Mouse (Mus musculus) hindbrain, embryonic 15.5 days (tissue): Measurements from ENCODE around the gene Enah. TPM values are rescaled to one million over a fixed set of nuclear protein-coding genes. Genes with fewer than 3 reads are reported as not detected.
A peak's percentile ranks its signal among the peaks of the same experiment; 100 is the strongest.

Experiments
- ATAC-seq: fragments of 200-750 bp; cut with Nextera tagmentation; 2 replicates; pipeline ENCODE4 v1.8.0; 2017; ENCODE audit warnings: low read depth, moderate number of reproducible peaks, moderate TSS enrichment; ENCODE audit not compliant: low FRiP score
- H3K27ac ChIP-seq: fragments of 300-500 bp; sonication (generic); replicated peaks from 2 replicates; pipeline ENCODE4 v1.5.1; 2015; ENCODE audit warnings: mild to moderate bottlenecking, inconsistent platforms
- H3K27me3 ChIP-seq: fragments of 300-500 bp; sonication (generic); 2 replicates; pipeline ENCODE4 v1.6.1; 2015; ENCODE audit warnings: control low read depth, inconsistent platforms
- H3K36me3 ChIP-seq: fragments of 300-500 bp; sonication (generic); 2 replicates; pipeline ENCODE4 v1.6.1; 2015; ENCODE audit warnings: control low read depth, inconsistent platforms
- H3K4me1 ChIP-seq: fragments of 300-500 bp; sonication (generic); replicated peaks from 2 replicates; pipeline ENCODE4 v1.6.1; 2015; ENCODE audit warnings: control low read depth, inconsistent platforms
- H3K4me2 ChIP-seq: fragments of 300-500 bp; sonication (generic); 2 replicates; pipeline ENCODE4 v1.6.1; 2015; ENCODE audit warnings: moderate library complexity, mild to moderate bottlenecking, inconsistent platforms
- H3K4me3 ChIP-seq: fragments of 300-500 bp; sonication (generic); 2 replicates; pipeline ENCODE4 v1.5.1; 2015; ENCODE audit warnings: mild to moderate bottlenecking, inconsistent platforms
- H3K9ac ChIP-seq: fragments of 300-500 bp; sonication (generic); 2 replicates; pipeline ENCODE4 v1.6.1; 2015; ENCODE audit warnings: inconsistent platforms
- H3K9me3 ChIP-seq: fragments of 300-500 bp; sonication (generic); 2 replicates; pipeline ENCODE4 v1.6.1; 2016; ENCODE audit warnings: control low read depth, inconsistent platforms
- WGBS: fragments of 180-500 bp; shearing (Covaris S2); methylation state at CpG from one replicate; pipeline ENCODE4 v1.1.7; 2015; 5-methylcytosine and 5-hydroxymethylcytosine counted together
- polyA plus RNA-seq: library from polyadenylated mRNA; unstranded; fragments of >200 nt; fragmentation: Nextera tagmentation; extraction: Ambion mirVana; gene quantifications from 2 replicates; pipeline ENCODE4 v1.2.1, GENCODE M21; 2015

Enah gene
- 30.5 and 30.6 TPM in 2 replicates for polyA plus RNA-seq

GRCm38 (mm10) chr1:182019926-182020801 lies at the start of gene Enah:
TSS of gene Enah (minus strand) at chr1:182019990.
- H3K4me2 ChIP-seq: peak within 1 kb of the TSS; percentile 56
- under 1% methylated on average over 55 of the region's 109 CpGs for WGBS
- no peaks in the 10 kb centered on the region; the same call in 1 of the 2 replicates for H3K36me3 ChIP-seq
- peak within 1 kb of the TSS; percentile 100 for H3K27ac ChIP-seq
- no peaks in the 10 kb centered on the region for H3K27me3 ChIP-seq
- peak within 1 kb of the TSS; percentile 89 for H3K4me3 ChIP-seq
- H3K4me1 ChIP-seq: peaks cover 25% of the 10 kb centered on the region
- ATAC-seq: peak; percentile 84
- no peaks in the 10 kb centered on the region for H3K9me3 ChIP-seq
- peak within 1 kb of the TSS; percentile 98 for H3K9ac ChIP-seq

- no peak overlapping the region for H3K4me3 ChIP-seq
- H3K4me2 ChIP-seq: no peak overlapping the region
- no peaks in the 10 kb centered on the region for H3K36me3 ChIP-seq
- H3K9me3 ChIP-seq: no peaks in the 10 kb centered on the region
- no peaks in the 10 kb centered on the region for H3K27me3 ChIP-seq
- no peak for ATAC-seq
- H3K9ac ChIP-seq: no peak overlapping the region
- H3K27ac ChIP-seq: no peak overlapping the region
- WGBS: 84% methylated on average over 7 of the region's 7 CpGs
- no peaks in the 10 kb centered on the region for H3K4me1 ChIP-seq
These were observed 48.3 kb upstream of the Enah start for GRCm38 (mm10) chr1:182068136-182068535.

GRCm38 (mm10) chr1:182066527-182067465 lies 47.0 kb upstream of the Enah start:
- Histone ChIP-seq H3K4me1 (no peaks in the 10 kb centered on the region), H3K27me3 (no peaks in the 10 kb centered on the region), H3K4me3 (no peak overlapping the region), H3K9ac (no peak overlapping the region), H3K9me3 (no peaks in the 10 kb centered on the region), H3K36me3 (no peaks in the 10 kb centered on the region), H3K4me2 (no peak overlapping the region), H3K27ac (no peak overlapping the region)
- ATAC-seq: no peak
- WGBS: 71% methylated on average over 9 of the region's 9 CpGs

- no peak for ATAC-seq
- Histone ChIP-seq H3K27me3 (no peaks in the 10 kb centered on the region), H3K4me2 (no peak overlapping the region), H3K36me3 (no peaks in the 10 kb centered on the region), H3K4me3 (no peak overlapping the region), H3K9ac (no peak overlapping the region), H3K27ac (no peak overlapping the region), H3K4me1 (no peaks in the 10 kb centered on the region), H3K9me3 (no peaks in the 10 kb centered on the region)
- 81% methylated on average over 8 of the region's 8 CpGs for WGBS
These were observed 43.9 kb upstream of the Enah start for GRCm38 (mm10) chr1:182063716-182064115.

GRCm38 (mm10) chr1:182062801-182063200 lies 43.0 kb upstream of the Enah start:
- Histone ChIP-seq H3K4me3 (no peak overlapping the region), H3K4me1 (no peaks in the 10 kb centered on the region), H3K4me2 (no peak overlapping the region), H3K9ac (no peak overlapping the region), H3K9me3 (no peaks in the 10 kb centered on the region), H3K27ac (no peak overlapping the region), H3K27me3 (no peaks in the 10 kb centered on the region), H3K36me3 (no peaks in the 10 kb centered on the region)
- ATAC-seq: no peak
- 98% methylated on average over 8 of the region's 8 CpGs for WGBS

GRCm38 (mm10) chr1:182061203-182061602 lies 41.4 kb upstream of the Enah start:
- Histone ChIP-seq H3K4me3 (no peak overlapping the region), H3K36me3 (no peaks in the 10 kb centered on the region), H3K9me3 (no peaks in the 10 kb centered on the region), H3K9ac (no peak overlapping the region), H3K4me1 (no peaks in the 10 kb centered on the region), H3K4me2 (no peak overlapping the region), H3K27ac (no peak overlapping the region), H3K27me3 (no peaks in the 10 kb centered on the region)
- 95% methylated on average over 4 of the region's 4 CpGs for WGBS
- ATAC-seq: no peak

GRCm38 (mm10) chr1:182059806-182060205 lies 40.0 kb upstream of the Enah start:
- WGBS: 86% methylated on average over 5 of the region's 5 CpGs
- H3K4me2 ChIP-seq: no peak overlapping the region
- no peak overlapping the region for H3K27ac ChIP-seq
- no peak for ATAC-seq
- H3K9me3 ChIP-seq: no peaks in the 10 kb centered on the region
- no peak overlapping the region for H3K4me3 ChIP-seq
- no peak overlapping the region for H3K9ac ChIP-seq
- H3K27me3 ChIP-seq: no peaks in the 10 kb centered on the region
- no peaks in the 10 kb centered on the region for H3K36me3 ChIP-seq
- H3K4me1 ChIP-seq: no peaks in the 10 kb centered on the region

- Histone ChIP-seq H3K27me3 (no peaks in the 10 kb centered on the region), H3K9ac (no peak overlapping the region), H3K4me3 (no peak overlapping the region), H3K36me3 (no peaks in the 10 kb centered on the region), H3K27ac (no peak overlapping the region), H3K9me3 (no peaks in the 10 kb centered on the region), H3K4me2 (no peak overlapping the region), H3K4me1 (0 out of 2 replicates have a peak, but pooled peaks cover 1% of the 10 kb centered on the region)
- 79% methylated on average over 6 of the region's 6 CpGs for WGBS
- ATAC-seq: no peak
These were observed 38.2 kb upstream of the Enah start for GRCm38 (mm10) chr1:182057998-182058397.

GRCm38 (mm10) chr1:182055122-182055521 lies 35.3 kb upstream of the Enah start:
- Histone ChIP-seq H3K27me3 (no peaks in the 10 kb centered on the region), H3K36me3 (no peaks in the 10 kb centered on the region), H3K4me1 (0 out of 2 replicates have a peak, but pooled peaks cover 4% of the 10 kb centered on the region), H3K4me2 (no peak overlapping the region), H3K9me3 (no peaks in the 10 kb centered on the region), H3K27ac (no peak overlapping the region), H3K9ac (no peak overlapping the region), H3K4me3 (no peak overlapping the region)
- ATAC-seq: no peak
- WGBS: 56% methylated on average over 9 of the region's 9 CpGs

GRCm38 (mm10) chr1:182054651-182055050 lies 34.9 kb upstream of the Enah start:
- no peak overlapping the region for H3K9ac ChIP-seq
- no peaks in the 10 kb centered on the region for H3K9me3 ChIP-seq
- H3K4me2 ChIP-seq: no peak overlapping the region
- 90% methylated on average over 6 of the region's 6 CpGs for WGBS
- H3K4me3 ChIP-seq: no peak overlapping the region
- 0 out of 2 replicates have a peak, but pooled peaks cover 4% of the 10 kb centered on the region for H3K4me1 ChIP-seq
- no peak for ATAC-seq
- no peak overlapping the region for H3K27ac ChIP-seq
- no peaks in the 10 kb centered on the region for H3K36me3 ChIP-seq
- H3K27me3 ChIP-seq: no peaks in the 10 kb centered on the region

GRCm38 (mm10) chr1:182052973-182053372 lies 33.2 kb upstream of the Enah start:
- H3K9me3 ChIP-seq: no peaks in the 10 kb centered on the region
- H3K4me1 ChIP-seq: 0 out of 2 replicates have a peak, but pooled peaks cover 4% of the 10 kb centered on the region
- 28% methylated on average over 10 of the region's 10 CpGs for WGBS
- H3K27me3 ChIP-seq: no peaks in the 10 kb centered on the region
- no peak overlapping the region for H3K4me3 ChIP-seq
- no peak for ATAC-seq
- H3K9ac ChIP-seq: no peak overlapping the region
- H3K36me3 ChIP-seq: no peaks in the 10 kb centered on the region
- H3K27ac ChIP-seq: no peak overlapping the region
- H3K4me2 ChIP-seq: no peak overlapping the region

GRCm38 (mm10) chr1:182052385-182052784 lies 32.6 kb upstream of the Enah start:
- Histone ChIP-seq H3K4me3 (no peak overlapping the region), H3K36me3 (no peaks in the 10 kb centered on the region), H3K4me2 (no peak overlapping the region), H3K9ac (no peak overlapping the region), H3K4me1 (0 out of 2 replicates have a peak, but pooled peaks cover 4% of the 10 kb centered on the region), H3K27me3 (no peaks in the 10 kb centered on the region), H3K9me3 (no peaks in the 10 kb centered on the region), H3K27ac (no peak overlapping the region)
- WGBS: 67% methylated on average over 7 of the region's 7 CpGs
- ATAC-seq: no peak
